Comparison of ENCODE assay signal across 19 mouse cellular contexts in genomic region chr5:123793081-123793480, GRCm38 (mm10).
"Had no signal": no experiment of that assay in that cellular context is flagged by ENCODE, and none has a peak within 500 bp of the region (broad histone marks: within the 10 kb centered on the region; RNA-seq: fewer than 3 reads in every experiment).

No protein-coding gene starts in this region.

- DNase-seq: kidney, adult 18-20 months; kidney, adult 9 months; kidney, postnatal 10 days; kidney, postnatal 36 days; layer of hippocampus, adult 9-11 months; liver; lung, embryonic 14.5 days; right cerebral cortex, adult 18-20 months; right cerebral cortex, postnatal 14 days; right cerebral cortex, postnatal 4 days; thymus, postnatal 25 days had no signal

- H3K9me3 ChIP-seq: limb, embryonic 10.5 days; limb, embryonic 13.5 days; liver, embryonic 12.5 days; midbrain, embryonic 12.5 days; midbrain, embryonic 15.5 days; neural tube, embryonic 12.5 days; neural tube, embryonic 15.5 days had no signal

- H3K4me3 ChIP-seq: limb, embryonic 10.5 days; limb, embryonic 13.5 days; liver, embryonic 12.5 days; midbrain, embryonic 12.5 days; midbrain, embryonic 15.5 days; neural tube, embryonic 12.5 days; neural tube, embryonic 15.5 days had no signal

- H3K9ac ChIP-seq: limb, embryonic 13.5 days; liver, embryonic 12.5 days; lung, embryonic 14.5 days; midbrain, embryonic 12.5 days; midbrain, embryonic 15.5 days; neural tube, embryonic 12.5 days; neural tube, embryonic 15.5 days had no signal

- H3K27me3 ChIP-seq: limb, embryonic 13.5 days; liver, embryonic 12.5 days; midbrain, embryonic 12.5 days; midbrain, embryonic 15.5 days; neural tube, embryonic 12.5 days; neural tube, embryonic 15.5 days had no signal

- H3K27ac ChIP-seq: limb, embryonic 10.5 days; limb, embryonic 13.5 days; liver, embryonic 12.5 days; macrophage; midbrain, embryonic 12.5 days; midbrain, embryonic 15.5 days; neural tube, embryonic 12.5 days; neural tube, embryonic 15.5 days had no signal

- H3K36me3 ChIP-seq: midbrain, embryonic 15.5 days; neural tube, embryonic 15.5 days had no signal

- H3K4me1 ChIP-seq: limb, embryonic 10.5 days; limb, embryonic 13.5 days; liver, embryonic 12.5 days; midbrain, embryonic 12.5 days; midbrain, embryonic 15.5 days; neural tube, embryonic 12.5 days; neural tube, embryonic 15.5 days had no signal
